Mouse (Mus musculus) liver, adult 2 months (tissue): ENCODE results near the gene Zswim5.

ENCODE experiments used
- CTCF ChIP-seq: fragments of 200-500 bp; IDR thresholded peaks from 2 replicates; pipeline ENCODE4 v1.5.1; 2011; ENCODE audit warnings: low read depth, low read length, control low read depth
- POLR2A ChIP-seq: fragments of 200-500 bp; IDR thresholded peaks from 2 replicates; pipeline ENCODE4 v1.6.1; 2011; ENCODE audit warnings: low read length, control low read depth; ENCODE audit not compliant: insufficient read depth; ENCODE audit errors: extremely low read depth

GRCm38 (mm10) chr4:117007058-117007457 lies 129.9 kb downstream of the Zswim5 start:
- TF ChIP-seq CTCF (no peak), POLR2A (no peak)
